Mouse (Mus musculus) thymus, postnatal 14 days (tissue): ENCODE measurements around the gene Klhdc1.

Source experiments
- DNase-seq: peaks from one replicate; pipeline ENCODE4 v3.0.0; 2021

The Klhdc1 gene

DNA sequence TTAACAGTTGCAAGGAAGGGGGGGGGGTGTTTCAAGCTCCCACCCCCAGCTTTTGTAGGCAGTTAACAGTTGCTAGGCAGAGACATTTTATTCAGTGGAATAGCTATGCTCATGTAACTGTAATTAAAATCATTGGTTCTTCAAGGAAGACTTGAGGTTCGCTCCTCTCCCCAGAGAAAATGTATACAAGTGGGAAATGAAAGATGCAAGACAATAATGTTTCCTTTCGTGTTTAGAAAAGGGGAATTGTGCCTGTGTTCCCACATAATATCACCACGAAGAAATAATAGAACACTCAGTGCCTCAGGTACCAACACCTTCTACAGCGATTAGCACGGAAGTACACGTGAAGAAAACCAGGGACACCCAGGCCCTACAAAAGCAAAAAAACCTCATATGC, at the start of gene Klhdc1:
Klhdc1 (plus strand) TSS at position 301 of the 400 bp plus-strand sequence.
- DNase-seq = no peak

DNA sequence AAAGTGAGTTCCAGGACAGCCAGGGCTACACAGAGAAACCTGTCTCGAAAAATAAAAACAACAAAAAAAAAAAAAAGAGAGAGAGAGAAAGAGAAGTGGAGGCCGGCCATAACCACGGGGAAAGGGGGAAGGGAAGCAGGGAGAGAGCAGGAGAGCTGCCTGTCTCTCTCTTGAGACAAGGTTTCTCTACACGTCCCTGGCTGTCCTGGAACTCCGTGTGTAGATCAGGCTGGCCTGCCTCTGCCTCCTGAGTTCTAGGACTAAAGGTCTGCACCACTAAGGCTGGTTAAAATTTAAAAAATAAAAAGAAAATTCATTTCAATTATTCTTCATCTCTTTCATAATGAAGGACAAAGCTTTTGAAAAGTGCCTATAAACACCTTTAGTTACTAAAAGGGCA, 49.6 kb upstream of the Klhdc1 start:
- no peak for DNase-seq

DNA sequence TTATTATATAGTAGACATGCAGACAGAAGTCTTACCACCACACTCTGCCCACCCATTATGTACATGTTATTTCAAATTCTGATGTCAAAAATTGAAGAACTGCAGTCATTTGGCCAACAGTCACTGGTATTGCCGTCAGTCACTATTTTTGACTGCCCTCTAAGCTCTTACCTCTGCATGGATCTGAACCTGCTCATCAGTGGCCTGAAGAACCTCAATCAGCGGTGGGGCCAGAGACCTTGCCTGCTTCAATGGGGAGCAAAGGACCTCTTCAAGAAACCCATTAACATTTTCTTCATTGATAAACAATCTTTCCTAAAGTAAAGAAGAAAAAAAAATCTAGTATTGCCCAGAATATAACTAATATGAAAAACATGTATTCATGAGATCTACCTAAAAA, 48.3 kb upstream of the Klhdc1 start:
- no peak for DNase-seq

DNA sequence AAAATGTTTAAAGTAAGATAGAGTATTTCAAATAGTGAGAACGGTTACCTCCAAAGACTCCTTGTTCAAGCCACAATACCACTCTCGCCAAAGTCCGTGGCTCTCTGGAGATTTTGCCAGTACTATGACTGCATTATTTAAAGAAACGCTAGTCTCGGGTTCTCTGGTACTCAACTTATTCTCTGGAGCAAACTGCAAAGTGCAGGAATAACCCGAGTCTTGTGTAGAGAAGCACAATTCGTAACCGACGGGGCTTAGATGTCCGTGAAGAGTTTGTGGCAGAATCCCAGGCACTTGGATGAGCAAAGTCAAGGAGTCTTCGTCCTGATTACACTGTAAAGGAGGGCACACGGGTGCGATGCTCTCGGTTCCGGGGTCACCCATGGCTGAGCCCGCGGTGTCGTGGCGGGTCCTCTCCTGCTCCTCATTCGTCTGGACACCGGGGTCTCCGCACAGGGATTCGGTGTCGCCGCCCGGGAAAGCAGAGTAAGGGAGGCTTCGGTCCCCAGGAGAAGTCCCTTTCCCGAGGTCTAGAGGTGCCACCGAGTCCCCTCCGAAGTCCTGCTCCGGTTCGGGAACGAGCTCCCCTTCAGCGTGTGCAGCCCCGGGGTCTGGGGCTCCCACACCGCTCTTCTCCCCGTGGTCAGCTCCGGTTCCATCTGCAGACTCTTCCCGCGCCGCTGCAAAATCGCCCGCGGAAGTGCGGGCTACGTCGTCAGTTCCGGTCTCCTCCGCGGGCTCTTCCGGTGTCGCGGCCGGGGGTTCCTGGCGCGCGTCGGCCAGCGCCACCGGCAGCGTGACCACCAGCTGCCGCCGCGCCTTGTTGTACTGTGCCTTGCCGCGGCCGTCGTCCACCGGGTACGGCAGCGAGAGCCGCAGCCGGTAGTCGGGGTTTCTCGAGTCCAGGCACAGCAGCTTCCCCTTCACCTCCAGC, 44.3 kb upstream of the Klhdc1 start, which contains the start of gene Gm49383:
Gm49383 (minus strand) TSS at position 661 of the 934 bp plus-strand sequence.
- DNase-seq = peak; percentile 67

DNA sequence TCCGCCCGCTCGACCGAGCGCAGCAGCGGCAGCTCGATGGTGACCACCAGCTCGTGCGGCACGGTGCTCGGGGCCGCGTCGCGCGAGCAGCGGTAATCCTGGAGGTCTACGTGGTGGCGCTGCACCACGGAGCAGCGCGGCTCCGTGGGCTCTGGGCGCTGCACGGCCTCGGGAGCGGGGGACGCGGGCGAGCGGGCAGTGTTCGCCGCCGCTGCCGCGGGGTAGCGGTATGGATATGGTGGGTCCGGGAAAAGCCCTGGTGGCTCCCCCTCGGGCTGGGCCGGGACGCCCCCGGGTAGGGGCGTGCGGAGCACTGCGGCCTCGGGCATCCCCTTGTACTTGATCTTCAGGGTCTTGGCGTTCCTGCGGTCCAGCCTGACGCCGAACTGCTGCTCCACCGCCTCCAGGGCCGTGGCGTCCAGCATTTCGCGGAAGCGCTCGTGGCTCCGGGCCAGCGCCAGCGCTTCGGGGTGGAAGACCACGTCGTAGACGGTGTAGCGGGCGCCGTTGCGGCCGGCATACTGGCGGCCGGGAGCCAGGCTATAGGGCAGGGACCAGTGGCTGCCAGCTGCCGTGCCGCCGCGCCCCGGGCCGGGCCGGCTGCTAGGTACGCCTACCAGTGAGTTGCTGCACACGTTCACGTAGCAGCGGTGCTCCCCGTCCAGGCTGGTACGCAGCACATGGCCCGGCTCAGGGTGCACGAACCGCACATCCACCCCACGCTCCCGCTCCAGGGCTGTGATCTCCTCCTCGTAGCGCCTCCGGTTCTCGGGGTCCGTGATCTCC, 43.4 kb upstream of the Klhdc1 start:
- peak; percentile 54 for DNase-seq

DNA sequence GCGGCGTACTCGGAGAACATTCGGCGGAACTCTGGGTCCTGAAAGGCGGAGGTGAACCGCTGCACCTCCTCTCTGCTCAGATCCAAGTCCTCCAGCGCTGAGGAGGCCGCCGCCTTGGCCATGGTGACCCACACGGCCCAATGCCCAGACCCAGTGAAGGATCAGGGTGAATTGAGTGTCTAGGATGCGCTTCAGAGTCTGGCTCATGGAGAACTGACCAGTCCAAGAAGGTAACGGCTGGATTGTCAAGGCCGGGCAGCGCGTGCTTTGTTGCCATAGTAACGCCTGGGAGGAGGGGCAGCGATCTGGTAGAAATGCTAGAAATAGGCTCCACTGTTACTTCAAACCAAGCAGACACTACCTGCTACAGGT, 42.8 kb upstream of the Klhdc1 start, which contains the start of gene Dnaaf2:
Dnaaf2 (minus strand) TSS at position 266 of the 372 bp plus-strand sequence.
- peak; percentile 59 for DNase-seq

DNA sequence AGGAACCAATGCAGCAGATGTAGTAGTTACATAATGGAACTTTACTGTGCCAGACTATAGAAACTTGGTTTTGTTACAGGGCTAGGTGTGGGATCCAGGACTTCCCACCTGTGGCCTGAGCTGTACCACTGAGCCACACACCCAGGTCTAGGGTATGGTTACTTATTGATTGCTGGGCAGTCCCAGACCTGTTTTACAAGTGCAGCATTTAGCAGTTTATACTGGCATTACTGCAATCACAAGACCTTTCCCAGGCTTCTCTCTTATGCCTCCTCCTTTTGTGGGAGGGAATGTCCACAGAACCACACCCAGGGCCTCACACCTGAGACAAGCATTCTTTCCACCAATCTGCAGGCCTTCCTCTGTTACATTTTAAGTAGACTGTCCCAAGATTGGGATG, 42.0 kb upstream of the Klhdc1 start:
- DNase-seq = no peak

DNA sequence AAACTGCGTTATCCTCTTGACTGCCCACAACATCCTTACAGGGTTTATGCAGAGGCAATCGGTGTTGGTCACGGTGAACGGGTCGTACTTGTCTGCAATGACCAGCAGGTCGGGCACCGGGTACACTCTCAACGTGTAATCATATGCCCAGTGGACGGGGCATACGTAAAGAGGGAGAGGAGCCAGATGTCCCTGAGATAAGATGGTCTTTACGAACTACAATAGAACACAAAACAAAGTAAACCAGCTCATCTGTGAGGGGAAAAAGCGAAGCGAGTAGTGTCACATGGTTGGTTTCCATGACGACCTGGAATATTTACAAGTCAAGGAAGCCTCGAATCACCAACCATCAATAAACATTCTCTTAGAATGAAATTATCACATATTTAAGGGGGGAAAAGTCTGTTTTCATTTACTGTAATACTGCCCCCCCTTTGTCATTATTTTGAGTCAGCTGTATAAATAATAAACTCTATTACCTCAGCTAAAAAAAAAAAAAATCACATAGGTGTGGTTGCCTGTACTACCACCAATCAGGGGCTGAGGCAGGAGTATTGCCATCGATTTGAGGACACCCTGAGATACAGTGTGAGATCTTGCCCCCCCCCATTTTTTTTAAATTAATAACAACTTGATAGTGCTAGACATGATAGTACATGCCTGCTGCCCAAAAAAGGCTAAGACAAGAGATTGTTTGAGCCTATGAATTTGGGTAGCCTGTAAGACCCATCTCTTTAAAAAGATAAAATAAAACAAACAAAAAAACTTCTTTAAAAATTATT, 36.7 kb upstream of the Klhdc1 start, which contains the start of gene Gm49384:
Gm49384 (minus strand) TSS at position 216 of the 782 bp plus-strand sequence.
- DNase-seq = no peak

DNA sequence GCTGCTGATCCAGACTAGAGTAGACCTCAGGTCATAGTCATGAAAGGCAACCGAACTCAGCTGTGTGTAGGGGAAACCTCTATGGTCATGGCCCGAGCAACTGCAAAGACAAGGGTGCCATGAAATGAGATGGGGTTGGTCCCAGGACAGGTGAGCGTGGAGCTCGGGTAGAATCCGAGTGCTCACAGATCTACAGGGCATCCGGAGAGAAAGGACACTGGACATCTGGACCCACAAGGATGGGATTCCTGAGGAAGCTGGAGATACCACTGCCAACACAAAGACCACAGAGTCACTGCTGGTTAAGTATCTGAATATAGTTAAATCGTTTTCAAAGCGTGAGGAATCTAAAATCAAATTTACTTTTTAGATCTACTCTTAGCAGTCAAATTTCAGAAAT, 33.6 kb upstream of the Klhdc1 start:
- DNase-seq = no peak

DNA sequence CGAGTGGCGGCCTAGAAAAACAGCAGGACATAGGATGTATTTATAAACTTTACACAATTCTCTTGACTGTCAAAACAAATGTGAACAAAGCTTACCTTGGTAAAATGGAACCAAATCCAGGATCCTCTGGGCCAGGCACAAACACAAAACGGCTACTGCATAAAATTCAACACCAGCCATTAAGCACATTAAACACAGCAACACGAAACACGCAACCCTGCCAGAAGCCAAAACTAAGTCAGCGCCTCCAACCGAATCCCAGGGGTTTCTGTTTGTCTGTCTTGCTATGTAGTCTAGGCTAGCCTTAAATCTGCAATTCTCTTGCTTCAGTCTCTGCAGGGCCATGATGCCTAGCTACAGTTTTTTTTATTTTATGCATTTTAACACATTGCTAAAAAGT, 33.0 kb upstream of the Klhdc1 start:
- no peak for DNase-seq

DNA sequence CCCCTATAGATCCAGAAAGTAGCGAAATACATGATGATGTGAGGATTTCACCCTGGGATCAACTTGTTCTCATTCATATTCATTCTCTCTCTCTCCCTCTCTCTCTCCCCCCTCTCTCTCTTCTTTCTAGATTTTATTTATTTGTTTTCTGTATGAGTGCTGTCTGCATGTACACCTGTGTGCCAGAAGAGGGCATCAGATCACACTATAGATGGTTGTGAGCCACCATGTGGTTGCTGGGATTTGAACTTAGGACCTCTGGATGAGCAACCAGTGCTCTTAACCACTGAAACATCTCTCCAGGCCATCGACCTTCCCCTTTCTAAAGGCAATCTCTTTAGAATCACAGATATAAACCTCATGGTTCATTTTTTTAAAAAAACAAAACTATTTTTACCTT, 32.5 kb upstream of the Klhdc1 start:
- DNase-seq = no peak

DNA sequence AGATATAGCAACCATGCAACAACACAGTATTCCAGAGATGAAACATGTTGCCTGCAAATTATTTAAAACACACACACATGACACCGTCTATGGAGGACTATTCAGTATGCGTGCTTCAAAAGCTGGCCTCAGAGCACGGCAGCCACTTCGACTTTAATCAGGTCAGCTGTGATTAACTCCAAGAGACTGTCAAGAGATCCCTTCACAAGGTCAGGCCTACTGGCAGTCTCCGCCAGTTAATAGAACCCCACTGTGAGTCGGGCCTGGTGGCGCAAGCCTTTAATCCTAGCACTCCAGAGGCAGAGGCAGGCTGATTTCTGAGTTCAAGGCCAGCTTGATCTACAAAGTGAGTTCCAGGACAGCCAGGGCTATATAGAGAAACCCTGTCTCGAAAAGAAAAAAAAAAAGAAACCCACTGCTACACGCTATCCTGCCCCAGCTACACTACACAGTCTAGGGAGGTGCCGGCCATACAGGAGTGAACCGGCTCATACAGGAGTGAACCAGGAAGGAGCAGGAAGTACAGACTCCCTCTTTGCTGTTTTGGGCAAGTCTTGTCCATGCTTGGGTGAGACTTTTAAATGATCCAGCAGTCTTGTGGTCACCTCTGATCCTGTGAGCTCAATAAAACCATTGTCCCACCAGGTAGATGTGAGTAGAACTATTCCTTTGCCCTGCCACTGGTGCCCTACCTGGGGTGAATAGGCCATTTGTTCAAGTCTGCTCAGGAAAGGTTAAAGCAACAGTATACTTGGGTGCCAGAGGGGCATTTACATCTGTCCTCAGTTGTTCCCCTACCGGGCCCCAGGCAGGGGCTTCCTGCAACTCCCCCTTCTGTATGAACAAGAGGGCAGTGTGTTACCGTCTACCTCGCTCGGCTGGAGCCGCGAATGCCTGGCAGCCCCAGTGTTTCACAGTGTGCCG, 30.7 kb upstream of the Klhdc1 start:
- no peak for DNase-seq

DNA sequence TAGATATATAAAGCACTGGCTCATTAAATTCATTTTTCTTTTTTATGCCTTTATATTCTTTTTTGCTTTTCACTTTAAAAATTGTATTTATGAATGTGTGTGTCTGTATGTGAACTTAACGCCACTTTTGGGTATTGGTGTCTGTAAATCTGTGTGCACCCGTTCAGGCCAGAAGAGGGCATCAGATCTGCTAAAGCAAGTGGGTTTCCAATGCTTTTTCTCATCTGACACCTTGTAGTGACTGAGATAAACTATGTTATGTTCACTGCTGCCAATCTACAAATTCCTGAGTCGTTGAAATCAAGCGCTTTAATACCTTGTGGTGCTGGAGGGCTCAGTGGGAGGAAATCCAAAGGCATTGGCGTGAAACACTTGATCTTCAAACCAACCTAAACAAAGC, 29.9 kb upstream of the Klhdc1 start:
- peak; percentile 29 for DNase-seq

DNA sequence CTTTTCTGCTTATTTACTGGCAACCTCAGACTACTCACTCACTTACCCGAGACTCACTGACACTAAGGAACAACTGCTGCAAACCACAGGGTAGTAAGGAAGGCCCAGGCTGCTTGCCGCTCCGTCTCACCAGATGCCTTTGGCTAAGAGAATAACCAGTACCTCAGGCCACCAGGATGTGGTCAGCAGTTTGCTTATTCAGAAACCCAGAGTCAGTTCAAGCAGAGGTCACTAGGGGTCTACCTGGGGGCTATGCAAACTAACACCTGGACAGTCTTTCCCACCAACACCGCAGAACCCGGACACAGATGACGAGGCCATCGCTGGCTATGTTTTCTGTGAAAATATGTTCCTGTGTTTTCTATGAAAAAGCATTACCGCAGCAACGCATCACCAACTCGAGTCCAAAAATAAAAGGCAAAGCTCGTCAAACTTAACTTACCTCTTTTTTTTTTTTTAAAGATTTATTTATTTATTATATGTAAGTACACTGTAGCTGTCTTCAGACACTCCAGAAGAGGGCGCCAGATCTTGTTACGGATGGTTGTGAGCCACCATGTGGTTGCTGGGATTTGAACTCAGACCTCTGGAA, 27.7 kb upstream of the Klhdc1 start:
- DNase-seq = no peak

DNA sequence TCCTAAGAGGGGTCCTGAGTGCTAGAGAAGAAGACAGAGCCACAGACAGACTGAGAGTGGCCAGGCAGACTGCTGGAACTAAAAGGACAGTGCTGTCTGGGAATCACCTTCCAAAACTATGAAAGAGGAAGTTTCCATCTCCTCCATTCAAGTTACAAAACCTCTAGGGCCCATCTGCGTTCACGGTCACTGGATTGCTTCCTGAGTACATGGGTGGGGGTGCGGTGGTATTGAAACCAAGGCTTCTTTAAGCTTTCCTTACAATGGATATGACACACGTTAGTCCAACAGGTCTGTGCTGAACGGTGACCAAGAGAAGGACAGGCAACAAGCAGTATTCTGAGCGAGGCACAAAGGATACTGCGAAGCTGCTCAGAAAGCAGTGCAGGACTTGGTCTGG, 26.6 kb upstream of the Klhdc1 start:
- DNase-seq = no peak

DNA sequence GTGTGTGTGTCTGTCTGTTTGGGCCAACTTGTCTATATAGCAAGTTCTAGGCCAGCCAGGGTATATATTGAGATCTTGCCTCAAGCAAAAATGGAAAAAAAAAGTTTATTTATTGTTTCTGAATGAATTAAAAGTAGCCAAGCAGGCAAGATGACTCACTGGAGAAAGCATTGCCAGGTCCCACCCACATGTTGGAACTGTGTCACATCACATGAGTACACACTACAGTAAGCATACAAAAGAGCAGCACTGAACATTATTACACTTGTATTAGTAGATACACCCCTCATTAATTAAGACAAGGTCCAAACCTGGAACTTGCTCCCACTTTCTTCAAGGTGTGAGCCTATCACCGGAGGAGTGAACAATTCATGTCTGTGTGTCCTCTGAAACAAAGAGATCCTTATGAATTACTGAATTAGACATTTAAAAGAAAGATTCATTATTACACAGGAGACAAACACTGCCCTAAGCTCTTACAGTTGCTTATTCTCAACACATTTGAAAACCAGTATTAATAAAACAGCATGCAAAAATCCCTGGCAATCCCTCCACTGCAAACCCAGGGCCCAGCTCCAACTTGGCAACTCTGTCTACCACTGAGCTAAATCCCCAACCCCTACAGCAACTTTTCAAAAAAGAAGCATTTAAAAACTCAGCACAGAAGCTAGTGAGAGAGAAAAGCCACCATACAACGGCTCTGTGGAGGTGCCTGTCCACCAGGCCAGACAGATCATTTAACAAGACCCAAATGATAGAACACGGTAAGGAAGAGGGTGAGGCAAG, 25.8 kb upstream of the Klhdc1 start:
- no peak for DNase-seq

DNA sequence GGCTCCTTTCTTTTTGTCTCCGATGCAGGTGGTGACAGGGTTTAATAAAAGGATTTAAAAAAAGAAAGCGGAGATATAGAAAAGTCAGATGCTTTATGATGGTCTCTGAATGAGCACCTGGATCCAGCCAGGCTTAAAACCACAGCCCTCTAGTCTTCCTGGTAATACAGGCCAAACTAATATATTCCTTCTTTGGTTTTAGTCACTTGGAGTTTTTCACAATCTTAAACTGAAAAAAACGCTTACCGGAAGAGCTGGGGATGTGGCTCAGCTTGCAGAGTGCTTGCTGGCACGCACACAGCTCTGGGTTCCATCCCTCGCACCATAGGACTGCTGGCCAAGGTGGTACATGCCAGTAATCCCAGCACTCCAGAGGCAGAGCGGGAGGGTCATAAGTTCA, 24.4 kb upstream of the Klhdc1 start:
- no peak for DNase-seq

DNA sequence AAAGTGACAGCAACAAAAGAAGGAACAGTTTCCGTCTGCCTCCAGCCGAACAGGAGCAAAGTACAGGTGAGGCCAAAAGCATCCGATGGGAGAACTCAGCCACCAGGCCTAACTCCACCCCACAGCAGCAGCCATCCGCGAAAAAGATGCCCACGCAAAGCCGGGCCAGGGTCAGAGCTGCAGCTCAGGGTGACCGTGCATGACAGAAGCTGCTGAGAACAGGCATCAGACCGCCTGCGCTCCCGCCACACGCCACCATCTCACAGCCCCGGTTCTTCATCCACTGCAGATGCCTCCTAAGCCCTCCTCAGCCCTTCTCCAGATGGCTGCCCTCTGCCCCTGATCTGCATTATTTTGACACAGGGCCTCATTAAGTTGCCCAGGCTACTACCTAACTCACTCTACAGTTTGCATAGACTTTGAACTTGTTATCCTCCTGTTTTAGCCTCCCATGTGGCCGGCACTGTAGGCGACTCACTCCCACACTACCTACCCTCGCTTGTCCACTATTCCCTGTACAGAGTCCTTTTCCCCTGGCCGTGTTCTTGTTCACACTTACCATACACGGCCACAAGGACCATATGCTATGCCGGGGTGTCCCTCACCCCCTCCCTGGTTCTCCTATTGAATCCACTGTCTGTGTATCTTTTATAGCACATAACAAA, 20.2 kb upstream of the Klhdc1 start:
- no peak for DNase-seq

DNA sequence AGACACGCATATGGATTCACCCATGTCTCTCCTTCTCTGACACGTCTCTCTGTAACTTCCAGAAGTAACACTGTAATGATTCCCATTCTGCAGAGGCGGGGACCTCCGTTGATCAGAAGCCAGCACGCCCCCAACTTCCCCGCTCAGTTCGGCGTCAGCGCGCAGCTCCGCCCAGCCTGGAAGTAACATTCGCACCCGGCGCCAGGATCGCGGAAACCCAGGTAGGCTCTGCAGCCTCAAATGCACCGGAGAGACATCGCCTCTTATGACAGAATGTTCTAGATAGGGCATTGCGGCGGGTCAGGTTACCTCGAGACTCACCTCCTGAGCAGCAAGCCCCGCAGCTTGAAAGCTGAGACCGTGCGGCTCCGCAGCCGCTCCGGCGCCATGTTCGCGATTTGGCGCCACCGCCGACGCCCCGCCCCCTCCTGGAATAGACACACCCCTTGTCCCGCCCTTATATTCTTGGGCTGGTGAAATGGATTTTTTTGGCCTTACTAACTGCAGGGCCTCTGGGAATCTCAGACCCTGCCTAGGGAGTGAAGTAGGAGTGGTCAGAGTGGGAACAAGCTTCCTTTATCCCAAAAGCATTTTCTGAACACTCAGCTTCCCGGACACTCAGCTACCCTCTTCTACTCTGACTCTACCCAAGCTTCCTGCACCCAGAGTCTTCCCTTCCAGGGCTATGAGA, 13.1 kb upstream of the Klhdc1 start, which contains the start of gene Pole2:
Pole2 (minus strand) TSS at position 420 of the 691 bp plus-strand sequence.
- DNase-seq = peak; percentile 88
